Mouse (Mus musculus): ENCODE measurements around the gene Brpf1. TPM values are rescaled to one million over a fixed set of nuclear protein-coding genes. Genes with fewer than 3 reads are reported as not detected.

The Brpf1 gene
- polyA plus RNA-seq, 1 experiment from 2014 or later = 26.9 TPM

DNA sequence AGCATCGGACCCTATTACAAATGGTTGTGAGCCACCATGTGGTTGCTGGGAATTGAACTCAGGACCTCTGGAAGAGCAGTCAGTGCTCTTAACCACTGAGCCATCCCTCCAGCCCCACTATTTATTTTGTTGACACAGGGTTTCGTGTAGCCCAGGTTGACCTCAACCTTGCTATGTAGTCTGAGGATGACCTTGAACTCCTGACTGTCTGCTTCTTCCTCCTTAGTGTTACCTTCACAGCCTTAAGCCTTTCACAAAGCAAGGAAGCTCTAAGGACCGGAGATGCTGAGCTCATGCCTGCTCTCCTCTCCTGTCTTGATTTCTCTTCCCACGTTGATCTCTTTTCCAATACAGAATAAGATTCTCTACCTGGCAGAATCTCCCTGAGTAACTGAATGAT lies 40.0 kb downstream of the Brpf1 start:
- WGBS = 79% methylated on average over 4 of the region's 4 CpGs
- Histone ChIP-seq H3K27ac (no peak overlapping the region), H3K36me3 (no peaks in the 10 kb centered on the region), H3K9me3 (no peaks in the 10 kb centered on the region), H3K27me3 (ENCODE audit: insufficient read depth, poor library complexity, severe bottlenecking) (no peaks in the 10 kb centered on the region), H3K4me3 (no peak overlapping the region), H3K4me1 (replicated peaks) (peaks cover 24% of the 10 kb centered on the region)
- no peak for DNase-seq (ENCODE audit: low spot score)

DNA sequence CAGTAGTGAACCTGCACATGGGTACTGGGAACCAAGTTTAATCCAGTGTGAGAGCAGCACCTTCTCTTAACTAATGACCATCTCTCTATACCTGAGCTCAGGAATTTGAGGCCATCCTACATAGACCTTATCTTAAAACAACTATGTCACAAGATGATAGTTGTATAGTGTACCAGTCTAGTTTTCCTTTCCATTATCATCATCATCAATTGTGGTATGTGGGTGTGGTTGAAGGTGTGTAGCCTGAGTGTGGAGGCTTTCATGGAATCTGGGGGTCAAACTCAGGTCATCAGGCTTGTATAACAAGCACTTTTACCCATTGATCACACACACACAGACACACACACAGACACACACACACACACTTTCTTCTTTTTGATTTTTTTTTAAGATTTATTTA lies 43.6 kb downstream of the Brpf1 start:
- Histone ChIP-seq H3K36me3 (no peaks in the 10 kb centered on the region), H3K4me3 (no peak overlapping the region), H3K27me3 (ENCODE audit: insufficient read depth, poor library complexity, severe bottlenecking) (no peaks in the 10 kb centered on the region), H3K4me1 (replicated peaks) (no peaks in the 10 kb centered on the region), H3K9me3 (no peaks in the 10 kb centered on the region), H3K27ac (no peak overlapping the region)
- DNase-seq (ENCODE audit: low spot score) = no peak

- DNase-seq (ENCODE audit: low spot score) = no peak
- no peaks in the 10 kb centered on the region for H3K27me3 ChIP-seq (ENCODE audit: insufficient read depth, poor library complexity, severe bottlenecking)
Measured at GRCm38 (mm10) chr6:113351161-113351560, 44.2 kb downstream of the Brpf1 start.

GRCm38 (mm10) chr6:113351653-113352052 lies 44.7 kb downstream of the Brpf1 start:
- Histone ChIP-seq H3K27me3 (ENCODE audit: insufficient read depth, poor library complexity, severe bottlenecking) (no peaks in the 10 kb centered on the region), H3K9me3 (no peaks in the 10 kb centered on the region), H3K36me3 (no peaks in the 10 kb centered on the region), H3K27ac (no peak overlapping the region), H3K4me3 (no peak overlapping the region), H3K4me1 (replicated peaks) (no peaks in the 10 kb centered on the region)
- DNase-seq (ENCODE audit: low spot score) = no peak
- WGBS = 63% methylated on average over 10 of the region's 10 CpGs

More at GRCm38 (mm10) chr6:113351161-113351560, 44.2 kb downstream of the Brpf1 start:
- Histone ChIP-seq H3K4me3 (no peak overlapping the region), H3K4me1 (replicated peaks) (no peaks in the 10 kb centered on the region), H3K9me3 (no peaks in the 10 kb centered on the region), H3K36me3 (no peaks in the 10 kb centered on the region), H3K27ac (no peak overlapping the region)
- 80% methylated on average over 1 of the region's 1 CpGs for WGBS

GRCm38 (mm10) chr6:113352820-113353219 lies 45.9 kb downstream of the Brpf1 start:
- H3K4me1 ChIP-seq (replicated peaks) = no peaks in the 10 kb centered on the region
- H3K36me3 ChIP-seq = no peaks in the 10 kb centered on the region
- no peaks in the 10 kb centered on the region for H3K9me3 ChIP-seq
- no peak overlapping the region for H3K27ac ChIP-seq
- DNase-seq (ENCODE audit: low spot score) = no peak
- H3K27me3 ChIP-seq (ENCODE audit: insufficient read depth, poor library complexity, severe bottlenecking) = no peaks in the 10 kb centered on the region
- WGBS = 81% methylated on average over 3 of the region's 3 CpGs
- H3K4me3 ChIP-seq = no peak overlapping the region

DNA sequence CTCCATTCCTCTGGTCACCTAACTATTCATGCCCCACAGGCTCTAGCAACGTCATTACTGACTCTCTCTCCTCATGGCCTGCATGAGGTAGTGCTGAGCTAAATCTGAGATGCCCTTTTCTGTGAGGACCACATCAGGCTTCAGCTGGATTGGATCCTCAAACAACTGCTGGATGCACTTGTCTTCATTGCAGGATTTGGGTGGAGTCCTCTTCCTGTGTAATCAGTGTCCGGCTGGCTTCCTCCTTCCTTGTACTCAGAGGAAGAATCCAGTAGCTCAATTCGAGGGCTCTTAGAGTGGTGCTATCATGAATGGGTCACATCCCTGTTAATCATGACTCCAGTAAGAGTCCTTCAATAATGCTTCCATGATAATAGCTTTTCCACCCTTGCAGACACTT lies 46.8 kb downstream of the Brpf1 start:
- no peaks in the 10 kb centered on the region for H3K9me3 ChIP-seq
- no peaks in the 10 kb centered on the region for H3K36me3 ChIP-seq
- 70% methylated on average over 3 of the region's 3 CpGs for WGBS
- H3K4me1 ChIP-seq (replicated peaks) = no peaks in the 10 kb centered on the region
- no peaks in the 10 kb centered on the region for H3K27me3 ChIP-seq (ENCODE audit: insufficient read depth, poor library complexity, severe bottlenecking)
- H3K4me3 ChIP-seq = no peak overlapping the region
- no peak for DNase-seq (ENCODE audit: low spot score)
- H3K27ac ChIP-seq = no peak overlapping the region

DNA sequence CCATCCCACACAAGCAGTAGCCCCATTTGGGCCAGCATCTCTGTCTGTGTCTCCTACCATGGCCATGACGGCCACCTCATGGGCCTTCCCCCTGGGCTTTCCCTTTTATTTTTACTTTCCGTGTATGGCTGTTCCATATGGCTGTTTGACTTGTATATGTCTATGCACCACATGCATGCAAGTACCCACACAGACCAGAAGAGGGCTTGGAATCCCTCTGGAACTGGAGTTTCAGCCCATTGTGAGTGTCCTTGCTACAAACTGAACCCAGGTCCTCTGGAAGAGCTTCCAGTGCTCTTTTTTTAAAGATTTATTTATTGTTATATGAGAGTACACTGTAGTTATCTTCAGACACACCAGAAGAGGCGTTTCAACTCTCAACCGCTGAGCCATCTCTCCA lies 54.5 kb downstream of the Brpf1 start:
- 79% methylated on average over 4 of the region's 4 CpGs for WGBS
- Histone ChIP-seq H3K9me3 (no peaks in the 10 kb centered on the region), H3K4me1 (replicated peaks) (no peaks in the 10 kb centered on the region), H3K36me3 (peaks cover 3% of the 10 kb centered on the region; the same call in 1 of the 2 replicates), H3K4me3 (no peak overlapping the region), H3K27me3 (ENCODE audit: insufficient read depth, poor library complexity, severe bottlenecking) (no peaks in the 10 kb centered on the region), H3K27ac (no peak overlapping the region)
- no peak for DNase-seq (ENCODE audit: low spot score)

GRCm38 (mm10) chr6:113362241-113362640 lies 55.3 kb downstream of the Brpf1 start:
- no peak overlapping the region for H3K4me3 ChIP-seq
- no peak for DNase-seq (ENCODE audit: low spot score)
- H3K36me3 ChIP-seq = peaks cover 10% of the 10 kb centered on the region
- no peaks in the 10 kb centered on the region for H3K4me1 ChIP-seq (replicated peaks)
- H3K27me3 ChIP-seq (ENCODE audit: insufficient read depth, poor library complexity, severe bottlenecking) = no peaks in the 10 kb centered on the region
- H3K9me3 ChIP-seq = no peaks in the 10 kb centered on the region
- WGBS = 96% methylated on average over 1 of the region's 1 CpGs
- H3K27ac ChIP-seq = no peak overlapping the region

DNA sequence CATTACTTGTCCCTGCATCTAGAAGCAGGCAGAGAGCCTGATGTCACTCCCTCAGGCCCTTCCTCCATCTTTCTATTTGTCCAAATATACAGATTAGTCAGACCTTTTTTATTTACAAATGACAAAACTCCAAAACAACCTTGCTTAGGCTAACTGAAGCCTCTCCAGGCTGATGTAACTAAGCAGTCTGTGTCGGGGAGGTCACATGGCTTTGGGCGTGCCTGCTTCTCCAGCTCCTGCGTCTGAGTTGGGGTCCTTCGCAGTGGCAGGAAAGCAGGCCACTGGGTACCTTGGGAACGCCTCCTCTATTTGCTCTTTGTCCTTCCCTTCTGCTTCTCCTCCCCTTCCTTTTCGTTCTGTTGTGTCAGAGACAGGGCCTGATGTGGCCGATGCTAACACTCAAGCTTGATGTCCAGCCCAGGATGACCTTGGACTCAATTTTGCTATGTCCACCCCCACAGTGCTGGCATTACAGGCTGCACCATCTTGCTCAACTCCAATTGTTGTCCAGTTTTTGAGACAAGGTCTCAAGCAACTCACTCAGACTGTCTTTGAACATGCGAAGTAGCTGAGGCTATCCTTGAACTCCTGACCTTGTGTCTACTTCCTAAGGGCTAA lies 57.7 kb downstream of the Brpf1 start:
- no peak overlapping the region for H3K27ac ChIP-seq
- DNase-seq (ENCODE audit: low spot score) = no peak
- H3K4me1 ChIP-seq (replicated peaks) = no peaks in the 10 kb centered on the region
- H3K4me3 ChIP-seq = no peak overlapping the region
- 69% methylated on average over 8 of the region's 8 CpGs for WGBS
- H3K36me3 ChIP-seq = peaks cover 30% of the 10 kb centered on the region
- H3K27me3 ChIP-seq (ENCODE audit: insufficient read depth, poor library complexity, severe bottlenecking) = no peaks in the 10 kb centered on the region
- H3K9me3 ChIP-seq = no peaks in the 10 kb centered on the region

- no peak for DNase-seq (ENCODE audit: low spot score)
- H3K4me3 ChIP-seq = no peak overlapping the region
- no peak overlapping the region for H3K27ac ChIP-seq
- WGBS = 92% methylated on average over 6 of the region's 6 CpGs
- H3K9me3 ChIP-seq = no peaks in the 10 kb centered on the region
- H3K36me3 ChIP-seq = peaks cover 50% of the 10 kb centered on the region
- H3K27me3 ChIP-seq (ENCODE audit: insufficient read depth, poor library complexity, severe bottlenecking) = no peaks in the 10 kb centered on the region
- H3K4me1 ChIP-seq (replicated peaks) = no peaks in the 10 kb centered on the region
Measured at GRCm38 (mm10) chr6:113366639-113367038, 59.7 kb downstream of the Brpf1 start.

- Histone ChIP-seq H3K9me3 (no peaks in the 10 kb centered on the region), H3K36me3 (peaks cover 59% of the 10 kb centered on the region), H3K4me1 (replicated peaks) (no peaks in the 10 kb centered on the region), H3K27me3 (ENCODE audit: insufficient read depth, poor library complexity, severe bottlenecking) (no peaks in the 10 kb centered on the region), H3K27ac (no peak overlapping the region), H3K4me3 (no peak overlapping the region)
- no peak for DNase-seq (ENCODE audit: low spot score)
- WGBS = 98% methylated on average over 1 of the region's 1 CpGs
Measured at GRCm38 (mm10) chr6:113367574-113367973, 60.6 kb downstream of the Brpf1 start.

DNA sequence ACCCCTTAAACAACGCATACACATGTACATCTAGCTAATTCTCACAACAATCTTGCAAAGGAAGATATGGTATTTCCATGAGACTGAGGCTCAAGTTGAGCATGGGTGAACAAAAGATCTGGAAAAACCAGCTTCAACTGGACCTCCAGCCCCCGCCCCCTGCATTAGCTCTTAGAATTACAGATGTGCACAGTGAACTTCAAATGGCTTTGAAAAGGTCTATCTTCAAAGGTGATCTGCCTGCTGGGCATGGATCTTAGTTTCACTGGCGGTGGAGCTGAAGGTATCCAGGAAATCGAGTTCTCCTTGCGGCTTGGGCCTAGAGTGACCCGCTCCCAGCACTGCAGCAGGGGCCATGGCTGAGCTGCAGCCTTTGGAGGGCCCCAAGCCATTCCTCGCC lies 61.2 kb downstream of the Brpf1 start:
- 88% methylated on average over 7 of the region's 7 CpGs for WGBS
- Histone ChIP-seq H3K27ac (no peak overlapping the region), H3K4me1 (replicated peaks) (no peaks in the 10 kb centered on the region), H3K36me3 (peaks cover 65% of the 10 kb centered on the region), H3K27me3 (ENCODE audit: insufficient read depth, poor library complexity, severe bottlenecking) (no peaks in the 10 kb centered on the region), H3K4me3 (no peak overlapping the region), H3K9me3 (no peaks in the 10 kb centered on the region)
- DNase-seq (ENCODE audit: low spot score) = no peak

DNA sequence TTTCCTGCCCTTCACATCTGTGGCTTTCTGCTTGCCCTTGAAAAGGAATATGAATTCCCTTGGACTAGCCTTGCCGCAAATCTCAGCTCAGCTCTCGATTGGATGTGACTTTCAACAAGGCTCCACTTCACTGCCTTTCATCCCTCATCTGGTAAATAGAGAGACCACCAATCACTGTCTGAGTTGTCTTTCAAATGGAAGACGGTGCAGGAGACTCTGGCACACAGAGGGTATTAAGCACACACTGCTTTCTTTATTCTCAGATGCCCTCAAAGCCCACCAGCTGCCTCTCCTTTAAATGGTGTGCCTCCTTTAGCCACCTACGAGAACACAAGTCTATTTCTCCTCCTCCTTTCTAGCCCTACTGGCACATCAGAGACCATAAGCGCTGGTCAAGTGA lies 61.6 kb downstream of the Brpf1 start:
- no peak for DNase-seq (ENCODE audit: low spot score)

More for the DNA sequence above, 61.6 kb downstream of the Brpf1 start:
- no peaks in the 10 kb centered on the region for H3K27me3 ChIP-seq (ENCODE audit: insufficient read depth, poor library complexity, severe bottlenecking)
- H3K27ac ChIP-seq = no peak overlapping the region
- 86% methylated on average over 5 of the region's 5 CpGs for WGBS
- peaks cover 69% of the 10 kb centered on the region for H3K36me3 ChIP-seq
- H3K4me1 ChIP-seq (replicated peaks) = no peaks in the 10 kb centered on the region
- no peak overlapping the region for H3K4me3 ChIP-seq
- no peaks in the 10 kb centered on the region for H3K9me3 ChIP-seq

Measured in hindbrain, embryonic 10.5 days (tissue).